Mouse (Mus musculus): ENCODE measurements around the gene Gpm6b. TPM values are rescaled to one million over a fixed set of nuclear protein-coding genes. Genes with fewer than 3 reads are reported as not detected.

The Gpm6b gene
- polyA plus RNA-seq, 1 experiment, result 20.2 TPM

DNA sequence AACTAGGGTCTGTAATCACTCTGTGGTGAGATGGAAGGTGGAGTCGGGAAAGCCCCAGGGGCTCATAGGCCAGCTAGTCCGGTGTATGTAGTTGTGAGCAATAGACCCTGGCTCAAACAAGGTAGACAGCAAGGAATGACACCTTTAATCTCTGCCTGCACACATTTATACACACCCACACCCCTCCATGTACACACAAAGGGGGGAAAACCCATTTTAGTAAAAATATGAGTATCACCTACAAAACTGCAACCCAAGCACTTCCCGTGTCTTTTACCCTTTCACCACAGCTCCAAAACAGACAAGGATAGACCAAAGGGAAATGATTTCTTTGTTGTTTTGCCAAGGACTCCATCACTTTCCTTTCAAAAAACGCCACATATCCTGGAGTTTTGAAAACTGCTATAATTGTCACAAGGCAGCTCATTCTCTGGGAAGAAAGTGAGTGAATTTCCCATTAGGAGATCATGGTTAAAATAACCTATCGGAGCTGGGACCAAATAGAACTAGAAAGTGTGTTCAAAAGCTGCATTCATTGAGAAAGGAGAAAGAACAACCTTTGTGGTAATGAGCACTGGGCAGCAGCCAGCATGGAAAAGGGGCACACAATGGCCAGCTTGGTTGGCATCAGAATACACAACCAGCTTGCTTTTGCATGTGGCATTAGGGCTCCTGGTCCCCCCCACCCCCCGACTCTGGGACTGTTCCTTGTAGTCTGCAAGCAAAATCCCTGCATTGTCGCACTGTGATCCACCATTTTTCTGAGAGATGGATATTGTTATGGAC lies 68.9 kb downstream of the Gpm6b start:
- no peak for DNase-seq (ENCODE audit: low spot score)

- no peak for DNase-seq (ENCODE audit: low spot score)
These were observed 70.1 kb downstream of the Gpm6b start for GRCm38 (mm10) chrX:166308798-166309197.

DNA sequence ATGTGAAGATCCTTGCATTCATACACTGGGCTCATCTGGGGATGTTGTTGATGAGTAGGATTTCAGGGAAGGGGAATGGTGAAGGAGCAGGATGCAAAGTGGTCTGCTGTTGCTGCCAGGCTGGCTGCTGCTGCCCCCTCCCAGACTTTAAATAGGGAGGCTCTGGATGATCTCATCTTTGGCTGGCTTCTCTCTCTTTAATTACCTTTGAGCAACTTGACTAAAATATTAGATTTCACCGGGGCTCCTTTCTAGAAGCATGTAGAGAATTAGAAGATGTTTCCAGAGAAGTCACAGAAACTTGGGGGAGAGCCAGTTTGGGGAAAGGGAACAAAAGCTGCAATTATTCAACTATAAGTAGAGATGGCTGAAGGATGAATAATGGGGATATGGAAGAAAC lies 76.5 kb downstream of the Gpm6b start:
- DNase-seq (ENCODE audit: low spot score), result no peak

- no peak for DNase-seq (ENCODE audit: low spot score)
These were observed 78.1 kb downstream of the Gpm6b start for GRCm38 (mm10) chrX:166316552-166317375.

GRCm38 (mm10) chrX:166317376-166317679 lies 78.6 kb downstream of the Gpm6b start:
- DNase-seq (ENCODE audit: low spot score), result no peak

GRCm38 (mm10) chrX:166323226-166323625 lies 84.5 kb downstream of the Gpm6b start:
- no peak for DNase-seq (ENCODE audit: low spot score)

DNA sequence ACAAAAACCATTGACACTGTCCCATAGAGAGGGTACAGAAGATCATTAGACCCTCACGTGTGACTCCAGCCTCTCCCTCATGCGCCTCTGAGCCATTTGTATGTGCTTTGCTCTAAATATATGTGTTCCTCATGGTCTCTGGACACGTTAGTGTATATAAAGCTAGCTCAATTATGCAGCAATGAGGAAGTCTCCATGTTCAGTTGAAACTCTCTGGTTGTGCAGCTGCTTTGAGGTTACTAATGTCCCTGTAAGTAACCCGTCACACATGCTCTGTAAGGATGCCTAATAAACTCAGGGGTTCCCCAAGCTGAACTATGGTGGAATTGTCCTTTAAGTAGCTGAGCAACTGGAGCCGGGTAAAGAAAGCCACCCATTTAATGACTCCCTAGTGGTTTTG lies 88.9 kb downstream of the Gpm6b start:
- no peak for DNase-seq (ENCODE audit: low spot score)

- no peak for DNase-seq (ENCODE audit: low spot score)
These were observed 89.6 kb downstream of the Gpm6b start for GRCm38 (mm10) chrX:166328219-166328901.

- no peak for DNase-seq (ENCODE audit: low spot score)
These were observed 90.3 kb downstream of the Gpm6b start for GRCm38 (mm10) chrX:166328904-166329451.

DNA sequence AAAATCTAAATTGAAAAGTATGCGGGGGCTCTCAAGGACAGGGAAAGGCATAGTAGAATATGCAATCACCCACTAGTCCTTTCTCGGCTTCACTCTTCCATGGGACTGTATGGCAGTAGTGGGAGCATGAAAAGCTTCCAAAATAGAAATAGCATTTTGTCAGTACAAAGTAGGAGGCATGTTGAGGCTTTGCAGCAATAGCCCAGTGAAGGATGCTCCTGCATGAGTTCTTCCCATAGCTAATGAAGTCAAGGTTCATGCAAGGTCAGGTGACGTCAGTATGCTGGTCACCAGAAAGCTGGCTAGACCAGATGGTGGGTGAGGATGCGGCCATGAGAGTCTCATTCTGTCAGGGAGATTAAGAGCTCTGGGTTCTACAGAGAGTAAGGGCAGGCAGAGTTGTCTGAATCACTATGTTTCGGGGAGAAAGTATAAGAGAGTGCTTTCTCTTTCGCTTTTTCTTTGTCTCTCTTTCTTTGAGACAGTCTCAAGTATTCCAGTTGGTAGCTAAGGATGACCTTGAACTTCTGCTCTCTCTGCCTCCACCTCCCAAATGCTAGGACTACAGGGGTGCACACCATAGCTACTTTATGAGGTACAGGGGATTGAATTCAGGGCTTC lies 95.9 kb downstream of the Gpm6b start:
- DNase-seq (ENCODE audit: low spot score), result no peak

GRCm38 (mm10) chrX:166338353-166338752 lies 99.6 kb downstream of the Gpm6b start:
- no peak for DNase-seq (ENCODE audit: low spot score)

- no peak for DNase-seq (ENCODE audit: low spot score)
These were observed 100.2 kb downstream of the Gpm6b start for GRCm38 (mm10) chrX:166338784-166339520.

GRCm38 (mm10) chrX:166339911-166340310 lies 101.2 kb downstream of the Gpm6b start:
- DNase-seq (ENCODE audit: low spot score), result no peak

- no peak for DNase-seq (ENCODE audit: low spot score)
These were observed 103.1 kb downstream of the Gpm6b start for GRCm38 (mm10) chrX:166341795-166342194.

DNA sequence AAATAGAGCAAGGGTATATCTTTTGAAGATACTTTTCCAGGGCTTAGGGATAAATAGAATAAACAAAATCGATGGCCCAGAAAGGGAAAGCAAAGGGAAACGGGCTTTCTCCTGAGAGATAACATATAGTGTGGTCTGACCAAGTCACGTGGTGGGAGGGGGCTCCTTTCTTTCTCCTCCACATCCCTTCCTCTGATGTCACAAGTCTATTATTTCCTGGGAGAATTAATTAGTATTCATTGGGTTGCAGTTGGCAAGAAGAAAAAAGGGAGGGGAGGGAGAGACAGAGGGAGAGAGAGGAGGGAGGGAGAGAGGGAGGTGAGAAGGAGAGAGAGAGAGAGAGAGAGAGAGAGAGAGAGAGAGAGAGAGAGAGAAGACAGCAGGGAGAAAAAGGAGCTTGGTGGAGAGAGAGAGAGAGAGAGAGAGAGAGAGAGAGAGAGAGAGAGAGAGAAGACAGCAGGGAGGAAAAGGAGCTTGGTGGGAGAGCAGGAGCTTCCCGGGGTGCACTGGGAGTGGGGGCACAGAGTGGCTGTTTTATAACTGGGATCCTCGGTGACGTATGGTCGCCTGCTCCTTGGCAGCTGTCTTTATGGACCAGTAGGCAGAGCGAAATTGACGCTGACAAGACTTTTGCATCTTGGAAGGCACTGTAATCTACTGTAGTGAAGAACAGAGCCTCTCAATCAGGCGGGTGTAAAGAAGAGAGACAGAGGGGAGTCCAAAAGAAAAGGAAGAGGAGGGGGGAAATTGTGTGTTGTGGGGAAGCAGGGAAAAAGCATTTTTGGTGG lies 105.7 kb downstream of the Gpm6b start:
- DNase-seq (ENCODE audit: low spot score), result no peak

- no peak for DNase-seq (ENCODE audit: low spot score)
These were observed 109.4 kb downstream of the Gpm6b start for GRCm38 (mm10) chrX:166348086-166348485.

DNA sequence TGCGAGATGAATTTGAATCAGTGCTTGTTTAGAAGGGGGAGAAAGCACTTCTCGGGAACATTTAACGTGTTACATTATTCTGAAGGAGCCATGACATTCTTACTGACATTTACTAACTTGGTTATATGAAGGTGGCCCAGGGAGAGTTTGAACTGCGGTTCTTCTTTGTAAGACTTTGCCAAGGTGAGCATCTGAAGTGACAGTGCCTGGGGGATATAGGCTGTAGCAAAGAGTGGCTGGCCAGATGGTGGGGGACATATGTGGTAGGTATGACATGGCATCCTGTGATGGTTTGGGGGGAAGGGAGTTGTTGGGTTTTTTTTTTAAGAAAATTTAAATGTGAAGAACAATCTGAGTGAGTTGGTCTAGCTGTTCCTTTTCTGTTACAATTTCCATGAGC lies 109.9 kb downstream of the Gpm6b start:
- DNase-seq (ENCODE audit: low spot score), result no peak

GRCm38 (mm10) chrX:166351790-166352189 lies 113.1 kb downstream of the Gpm6b start:
- DNase-seq (ENCODE audit: low spot score), result no peak

GRCm38 (mm10) chrX:166353412-166353811 lies 114.7 kb downstream of the Gpm6b start:
- DNase-seq (ENCODE audit: low spot score), result no peak

DNA sequence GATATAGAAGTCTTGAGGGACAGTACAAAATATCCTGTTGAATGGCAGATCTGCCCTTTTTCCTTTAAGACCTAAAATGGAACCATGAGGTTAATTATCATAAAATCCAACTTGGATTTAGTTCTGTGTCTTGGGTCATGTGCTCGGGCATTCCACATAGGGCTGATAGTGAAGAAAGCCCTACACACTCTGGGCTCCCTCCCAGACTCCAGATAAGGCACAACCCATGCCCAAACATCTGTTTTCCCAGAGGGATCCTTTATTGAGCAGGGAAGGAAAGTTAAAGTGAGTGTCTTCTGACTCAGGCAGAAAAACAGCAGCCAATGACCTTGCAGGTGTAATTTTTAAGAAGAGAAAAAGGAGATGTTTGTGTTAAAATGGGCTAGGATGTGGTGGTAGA lies 116.2 kb downstream of the Gpm6b start:
- DNase-seq (ENCODE audit: low spot score), result no peak
